Mouse (Mus musculus): ENCODE measurements at regions not wholly inside any gene's neighbourhood (a gene's known extent, or its start where the extent isn't known, plus 50 kb on each side); places are given as distances from the start of the nearest gene placed in this dataset.

DNA sequence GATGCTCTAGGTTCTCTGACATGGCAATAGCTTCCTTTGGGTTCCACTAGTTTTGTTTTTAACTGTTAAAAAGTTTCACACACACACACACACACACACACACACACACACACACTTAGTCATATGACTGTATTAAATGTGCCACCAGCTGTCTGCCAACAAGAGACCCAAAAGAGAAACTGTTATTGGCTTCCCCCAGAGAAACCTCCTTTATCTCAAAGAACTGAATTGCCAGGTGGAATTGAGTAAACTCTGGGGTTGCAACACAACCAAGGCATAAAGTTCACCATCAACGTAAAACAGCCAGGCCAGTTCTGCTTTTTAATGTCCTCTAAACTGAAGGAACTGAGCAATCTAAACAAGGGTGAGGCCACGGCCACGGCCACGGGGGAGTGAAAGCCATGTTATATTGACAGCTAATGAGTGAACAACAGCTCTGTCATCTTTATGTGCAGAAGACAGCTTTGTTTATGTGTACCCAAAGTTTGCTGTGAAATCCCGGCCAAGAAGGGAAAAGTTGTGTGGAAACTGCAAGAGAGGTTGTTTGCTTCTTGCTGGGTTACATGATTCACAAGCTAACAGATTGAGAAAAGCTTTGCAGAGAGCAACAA, 69.3 kb downstream of the Btg1 start:
- no peaks in the 10 kb centered on the region for H3K4me1 ChIP-seq (ENCODE audit: control insufficient read depth, insufficient read depth, low read length)
- no peak for TF ChIP-seq POLR2A (IDR thresholded peaks at IDR 0.05; ENCODE audit: control insufficient read depth, low read depth, low read length)
- TF ChIP-seq CTCF (IDR thresholded peaks at IDR 0.05; ENCODE audit: control insufficient read depth, insufficient read depth, insufficient replicate concordance, low read depth, low read length) = no peak
- H3K27me3 ChIP-seq (ENCODE audit: control insufficient read depth, insufficient read depth, low read length) = no peaks in the 10 kb centered on the region
- H3K27ac ChIP-seq (ENCODE audit: control insufficient read depth, insufficient read depth, low read depth, low read length) = no peak overlapping the region
- no peak overlapping the region for H3K4me3 ChIP-seq (ENCODE audit: control insufficient read depth, low read depth, low read length)
- H3K36me3 ChIP-seq (ENCODE audit: control insufficient read depth, insufficient read depth, low read length) = no peaks in the 10 kb centered on the region

DNA sequence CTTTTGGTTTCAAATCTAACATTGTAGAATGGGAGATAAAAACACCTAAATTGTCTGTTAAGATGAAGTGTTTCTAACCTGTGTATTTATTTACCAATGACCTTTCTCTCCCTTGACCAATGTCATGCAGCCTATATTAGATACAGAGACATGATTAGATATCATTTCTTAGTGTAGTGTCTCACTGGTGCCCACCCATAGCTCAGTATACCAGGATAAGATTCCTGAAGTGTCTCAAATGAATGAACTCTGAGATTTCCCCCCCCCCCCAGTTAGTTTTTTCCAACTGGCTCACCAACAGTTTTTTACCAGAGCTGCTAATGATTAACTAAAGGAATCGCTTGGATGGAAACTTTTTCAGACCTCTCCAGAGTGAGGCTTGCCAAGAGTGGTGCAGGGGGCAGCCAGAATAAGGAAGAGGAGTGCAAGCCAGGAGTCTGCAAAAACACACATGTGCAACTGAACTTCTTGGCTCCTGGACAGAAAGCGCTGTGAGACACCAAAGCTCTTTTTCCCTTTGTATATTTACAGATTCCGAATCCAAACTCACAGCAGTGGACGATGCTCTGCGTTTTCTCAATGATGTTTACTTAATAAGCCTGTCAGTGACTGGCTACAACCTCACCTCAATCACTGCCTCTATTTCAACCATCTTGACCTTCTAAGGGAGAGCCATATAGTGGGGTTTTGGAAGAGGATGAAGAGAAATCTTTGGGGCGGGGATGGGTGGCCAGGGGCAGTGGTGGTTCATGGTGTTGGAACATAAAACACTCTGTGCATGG, 70.0 kb downstream of the Btg1 start:
- Histone ChIP-seq H3K4me1 (ENCODE audit: control insufficient read depth, insufficient read depth, low read length) (no peaks in the 10 kb centered on the region), H3K27ac (ENCODE audit: control insufficient read depth, insufficient read depth, low read depth, low read length) (no peak overlapping the region), H3K27me3 (ENCODE audit: control insufficient read depth, insufficient read depth, low read length) (no peaks in the 10 kb centered on the region), H3K36me3 (ENCODE audit: control insufficient read depth, insufficient read depth, low read length) (no peaks in the 10 kb centered on the region), H3K4me3 (ENCODE audit: control insufficient read depth, low read depth, low read length) (no peak overlapping the region)
- no peak for TF ChIP-seq POLR2A (IDR thresholded peaks at IDR 0.05; ENCODE audit: control insufficient read depth, low read depth, low read length)
- no peak for TF ChIP-seq CTCF (IDR thresholded peaks at IDR 0.05; ENCODE audit: control insufficient read depth, insufficient read depth, insufficient replicate concordance, low read depth, low read length)

DNA sequence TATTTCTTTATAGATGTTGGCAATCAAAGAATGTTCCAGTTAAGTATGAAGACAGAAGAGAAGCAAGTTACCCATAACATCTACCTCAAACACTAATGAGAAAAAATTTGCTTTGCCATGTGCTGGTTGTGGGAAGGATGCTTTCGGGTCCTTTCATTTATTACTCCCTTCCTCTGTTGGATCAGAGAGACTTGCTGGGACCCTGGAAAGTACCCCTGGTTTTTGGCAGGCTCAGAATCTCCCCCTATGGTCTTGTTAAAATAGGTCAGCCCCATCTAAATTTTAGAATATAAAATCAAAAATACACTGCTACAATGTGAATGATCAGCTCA, 70.6 kb downstream of the Btg1 start:
- Histone ChIP-seq H3K27me3 (ENCODE audit: control insufficient read depth, insufficient read depth, low read length) (no peaks in the 10 kb centered on the region), H3K27ac (ENCODE audit: control insufficient read depth, insufficient read depth, low read depth, low read length) (no peak overlapping the region), H3K4me1 (ENCODE audit: control insufficient read depth, insufficient read depth, low read length) (no peaks in the 10 kb centered on the region), H3K36me3 (ENCODE audit: control insufficient read depth, insufficient read depth, low read length) (no peaks in the 10 kb centered on the region), H3K4me3 (ENCODE audit: control insufficient read depth, low read depth, low read length) (no peak overlapping the region)
- TF ChIP-seq CTCF (IDR thresholded peaks at IDR 0.05; ENCODE audit: control insufficient read depth, insufficient read depth, insufficient replicate concordance, low read depth, low read length) (no peak), POLR2A (IDR thresholded peaks at IDR 0.05; ENCODE audit: control insufficient read depth, low read depth, low read length) (no peak)

DNA sequence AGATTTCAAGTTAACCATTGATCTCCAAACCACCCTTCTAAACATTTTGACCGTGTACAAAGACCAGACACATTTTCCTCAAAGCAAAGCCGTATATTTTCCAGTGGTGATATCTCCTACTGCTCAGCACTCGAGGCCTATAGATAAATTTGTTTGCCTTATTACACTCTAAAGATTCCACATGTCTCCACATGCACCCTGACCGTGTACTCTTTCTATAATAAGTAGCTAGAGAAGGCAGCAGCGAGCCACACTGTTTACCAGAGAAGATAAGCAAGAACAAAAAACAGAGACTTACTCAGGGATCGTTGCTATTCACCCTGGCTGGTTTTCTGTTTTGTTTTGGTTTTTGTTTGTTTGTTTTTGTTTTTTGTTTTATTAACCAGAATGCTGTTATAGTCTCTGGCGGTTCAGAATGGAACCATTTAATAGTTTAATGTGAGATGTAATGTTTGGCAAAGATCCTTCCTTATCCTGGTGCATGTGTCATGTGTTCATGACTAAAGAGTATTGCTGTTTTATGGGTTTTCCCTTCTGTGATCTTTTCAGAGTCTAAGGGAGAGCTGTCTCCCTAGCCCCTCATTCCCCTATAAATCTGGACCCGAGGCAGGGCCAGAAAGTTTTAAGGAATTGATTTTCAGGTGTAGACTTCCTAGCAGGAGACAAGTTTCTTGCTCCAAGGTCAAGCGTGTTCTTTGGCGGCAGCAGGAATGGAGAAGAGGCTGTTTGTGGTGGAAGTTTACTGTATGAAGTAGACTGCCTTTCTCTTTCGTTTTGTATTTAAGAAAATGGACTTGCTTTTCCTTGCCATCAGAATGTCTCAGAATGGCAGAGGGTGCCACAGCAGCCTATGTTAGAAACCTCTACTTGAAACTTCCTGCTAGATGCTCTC, 73.4 kb downstream of the Btg1 start:
- Histone ChIP-seq H3K27me3 (ENCODE audit: control insufficient read depth, insufficient read depth, low read length) (no peaks in the 10 kb centered on the region), H3K27ac (ENCODE audit: control insufficient read depth, insufficient read depth, low read depth, low read length) (no peak overlapping the region), H3K4me3 (ENCODE audit: control insufficient read depth, low read depth, low read length) (no peak overlapping the region), H3K36me3 (ENCODE audit: control insufficient read depth, insufficient read depth, low read length) (no peaks in the 10 kb centered on the region), H3K4me1 (ENCODE audit: control insufficient read depth, insufficient read depth, low read length) (no peaks in the 10 kb centered on the region)
- no peak for TF ChIP-seq CTCF (IDR thresholded peaks at IDR 0.05; ENCODE audit: control insufficient read depth, insufficient read depth, insufficient replicate concordance, low read depth, low read length)

DNA sequence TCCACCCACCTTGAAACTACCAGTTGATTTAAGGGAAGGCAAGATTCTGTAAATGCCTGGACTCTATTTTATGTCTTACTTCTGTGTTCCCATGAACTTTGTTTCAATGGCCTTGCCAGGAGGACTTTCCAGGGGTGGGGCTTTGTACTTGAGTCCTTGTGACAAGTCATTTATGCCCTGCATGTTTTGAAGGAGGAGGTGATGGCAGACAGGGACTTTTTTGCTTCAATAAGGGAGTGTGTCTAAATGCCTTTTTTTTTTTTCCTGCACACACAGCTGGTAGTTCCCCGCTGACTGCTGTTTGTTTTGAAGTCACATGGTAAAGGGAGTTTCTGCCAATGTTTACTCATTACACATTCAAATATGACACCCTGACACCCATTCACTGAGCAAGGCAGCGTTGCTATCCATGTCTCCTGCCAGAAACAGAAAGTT, 74.1 kb downstream of the Btg1 start:
- no peaks in the 10 kb centered on the region for H3K4me1 ChIP-seq (ENCODE audit: control insufficient read depth, insufficient read depth, low read length)
- H3K4me3 ChIP-seq (ENCODE audit: control insufficient read depth, low read depth, low read length) = no peak overlapping the region
- no peak overlapping the region for H3K27ac ChIP-seq (ENCODE audit: control insufficient read depth, insufficient read depth, low read depth, low read length)
- H3K36me3 ChIP-seq (ENCODE audit: control insufficient read depth, insufficient read depth, low read length) = no peaks in the 10 kb centered on the region
- TF ChIP-seq CTCF (IDR thresholded peaks at IDR 0.05; ENCODE audit: control insufficient read depth, insufficient read depth, insufficient replicate concordance, low read depth, low read length) (no peak), POLR2A (IDR thresholded peaks at IDR 0.05; ENCODE audit: control insufficient read depth, low read depth, low read length) (no peak)
- H3K27me3 ChIP-seq (ENCODE audit: control insufficient read depth, insufficient read depth, low read length) = no peaks in the 10 kb centered on the region

DNA sequence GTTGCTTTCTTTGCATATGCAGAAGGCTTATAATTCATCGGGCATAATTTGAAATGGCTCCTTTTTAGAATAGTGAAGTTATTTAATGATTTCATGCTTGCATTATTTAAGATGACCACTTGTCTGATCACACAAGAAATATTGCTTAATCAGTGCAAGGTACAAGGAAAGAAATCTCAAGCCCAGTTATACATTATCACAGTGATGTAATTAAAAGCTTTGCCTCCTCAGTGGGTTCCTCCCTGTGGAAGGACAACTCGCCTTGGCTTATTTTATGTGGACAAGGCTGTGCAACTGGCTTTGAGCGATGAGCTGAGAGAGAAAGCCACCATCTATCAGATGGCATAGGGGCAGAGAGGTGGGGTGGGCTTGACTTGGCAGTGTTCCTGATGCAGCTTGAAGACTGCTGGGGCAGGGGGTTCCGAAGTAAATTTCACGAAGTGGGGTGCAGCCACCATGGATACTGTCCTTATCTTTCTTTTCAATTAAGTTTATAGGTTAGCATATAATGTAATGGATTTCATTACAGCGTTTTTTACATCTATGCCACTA, 74.6 kb downstream of the Btg1 start:
- H3K4me1 ChIP-seq (ENCODE audit: control insufficient read depth, insufficient read depth, low read length) = no peaks in the 10 kb centered on the region
- H3K27me3 ChIP-seq (ENCODE audit: control insufficient read depth, insufficient read depth, low read length) = no peaks in the 10 kb centered on the region
- no peaks in the 10 kb centered on the region for H3K36me3 ChIP-seq (ENCODE audit: control insufficient read depth, insufficient read depth, low read length)
- H3K4me3 ChIP-seq (ENCODE audit: control insufficient read depth, low read depth, low read length) = no peak overlapping the region
- TF ChIP-seq CTCF (IDR thresholded peaks at IDR 0.05; ENCODE audit: control insufficient read depth, insufficient read depth, insufficient replicate concordance, low read depth, low read length) = no peak
- no peak for TF ChIP-seq POLR2A (IDR thresholded peaks at IDR 0.05; ENCODE audit: control insufficient read depth, low read depth, low read length)
- H3K27ac ChIP-seq (ENCODE audit: control insufficient read depth, insufficient read depth, low read depth, low read length) = no peak overlapping the region

DNA sequence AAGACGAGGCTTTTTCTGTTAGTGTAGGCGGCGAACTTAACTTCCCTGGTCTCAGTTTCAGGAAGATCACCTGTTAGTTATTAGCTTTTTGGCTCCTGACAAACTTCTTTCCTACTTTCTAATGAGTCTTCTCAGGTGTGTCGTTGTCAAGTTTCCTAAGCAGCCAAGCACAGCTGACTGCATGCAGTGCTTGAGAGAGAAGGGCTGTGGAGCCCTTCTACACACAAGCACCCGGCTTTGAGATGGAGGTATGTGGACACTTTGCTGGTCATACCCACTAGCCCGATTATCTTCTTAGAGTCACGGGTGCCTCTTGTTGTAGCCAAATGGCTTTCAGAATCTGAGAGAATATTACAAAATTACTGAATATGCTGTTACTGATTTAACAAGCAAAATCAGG, 76.0 kb downstream of the Btg1 start:
- Histone ChIP-seq H3K27me3 (ENCODE audit: control insufficient read depth, insufficient read depth, low read length) (no peaks in the 10 kb centered on the region), H3K4me1 (ENCODE audit: control insufficient read depth, insufficient read depth, low read length) (no peaks in the 10 kb centered on the region), H3K27ac (ENCODE audit: control insufficient read depth, insufficient read depth, low read depth, low read length) (no peak overlapping the region), H3K36me3 (ENCODE audit: control insufficient read depth, insufficient read depth, low read length) (no peaks in the 10 kb centered on the region), H3K4me3 (ENCODE audit: control insufficient read depth, low read depth, low read length) (no peak overlapping the region)
- no peak for TF ChIP-seq POLR2A (IDR thresholded peaks at IDR 0.05; ENCODE audit: control insufficient read depth, low read depth, low read length)
- no peak for TF ChIP-seq CTCF (IDR thresholded peaks at IDR 0.05; ENCODE audit: control insufficient read depth, insufficient read depth, insufficient replicate concordance, low read depth, low read length)
